Mouse (Mus musculus): ENCODE measurements at regions not wholly inside any gene's neighbourhood (a gene's known extent, or its start where the extent isn't known, plus 50 kb on each side); places are given as distances from the start of the nearest gene placed in this dataset.
"Not testable (repeated sequence)": the region's sequence is repeated elsewhere in the genome, so short reads cannot be mapped to it uniquely, and the experiment has no call there.

GRCm38 (mm10) chr8:46355066-46355465 lies 60.6 kb upstream of the Helt start:
- DNase-seq (ENCODE audit: low spot score) = no peak

- not testable (repeated sequence) for DNase-seq (ENCODE audit: low spot score)
Measured at GRCm38 (mm10) chr8:46357961-46358360, 63.5 kb upstream of the Helt start.

GRCm38 (mm10) chr8:46362871-46363306 lies 68.4 kb upstream of the Helt start:
- no peak for DNase-seq (ENCODE audit: low spot score)

GRCm38 (mm10) chr8:46365711-46366110 lies 71.2 kb upstream of the Helt start:
- DNase-seq (ENCODE audit: low spot score) = no peak

GRCm38 (mm10) chr8:46367125-46367524 lies 72.7 kb upstream of the Helt start:
- DNase-seq (ENCODE audit: low spot score) = no peak

- DNase-seq (ENCODE audit: low spot score) = no peak
Measured at GRCm38 (mm10) chr8:46374092-46374491, 79.6 kb upstream of the Helt start.

- no peak for DNase-seq (ENCODE audit: low spot score)
Measured at GRCm38 (mm10) chr8:46375986-46376385, 81.5 kb upstream of the Helt start.

GRCm38 (mm10) chr8:46384926-46385325 lies 85.9 kb upstream of the Acsl1 start:
- DNase-seq (ENCODE audit: low spot score) = no peak

GRCm38 (mm10) chr8:46385806-46386205 lies 85.0 kb upstream of the Acsl1 start:
- DNase-seq (ENCODE audit: low spot score) = no peak

- no peak for DNase-seq (ENCODE audit: low spot score)
Measured at GRCm38 (mm10) chr8:46386553-46386952, 84.3 kb upstream of the Acsl1 start.

GRCm38 (mm10) chr8:46387037-46387436 lies 83.8 kb upstream of the Acsl1 start:
- no peak for DNase-seq (ENCODE audit: low spot score)

- DNase-seq (ENCODE audit: low spot score) = no peak
Measured at GRCm38 (mm10) chr8:46388421-46388820, 82.4 kb upstream of the Acsl1 start.

- peak; percentile 18 for DNase-seq (ENCODE audit: low spot score)
Measured at GRCm38 (mm10) chr8:46390431-46390830, 80.4 kb upstream of the Acsl1 start.

GRCm38 (mm10) chr8:46391678-46392077 lies 79.2 kb upstream of the Acsl1 start:
- DNase-seq (ENCODE audit: low spot score) = no peak

- DNase-seq (ENCODE audit: low spot score) = no peak
Measured at GRCm38 (mm10) chr8:46393296-46393695, 77.5 kb upstream of the Acsl1 start.

GRCm38 (mm10) chr8:46394750-46395149 lies 76.1 kb upstream of the Acsl1 start:
- DNase-seq (ENCODE audit: low spot score) = no peak

GRCm38 (mm10) chr8:46395348-46395747 lies 75.5 kb upstream of the Acsl1 start:
- DNase-seq (ENCODE audit: low spot score) = no peak

GRCm38 (mm10) chr8:46397081-46397480 lies 73.8 kb upstream of the Acsl1 start:
- no peak for DNase-seq (ENCODE audit: low spot score)

- DNase-seq (ENCODE audit: low spot score) = no peak
Measured at GRCm38 (mm10) chr8:46397777-46398176, 73.1 kb upstream of the Acsl1 start.

GRCm38 (mm10) chr8:46400595-46400994 lies 70.2 kb upstream of the Acsl1 start:
- DNase-seq (ENCODE audit: low spot score) = no peak

- DNase-seq (ENCODE audit: low spot score) = no peak
Measured at GRCm38 (mm10) chr8:46403877-46404560, 66.8 kb upstream of the Acsl1 start.

- DNase-seq (ENCODE audit: low spot score) = no peak
Measured at GRCm38 (mm10) chr8:46408886-46409285, 62.0 kb upstream of the Acsl1 start.

GRCm38 (mm10) chr8:46409296-46409695 lies 61.5 kb upstream of the Acsl1 start:
- DNase-seq (ENCODE audit: low spot score) = no peak

- DNase-seq (ENCODE audit: low spot score) = no peak
Measured at GRCm38 (mm10) chr8:46411877-46412625, 58.8 kb upstream of the Acsl1 start.
